Mouse (Mus musculus): ENCODE measurements around the gene Nars2. TPM values are rescaled to one million over a fixed set of nuclear protein-coding genes. Genes with fewer than 3 reads are reported as not detected.
"Not testable (repeated sequence)": the region's sequence is repeated elsewhere in the genome, so short reads cannot be mapped to it uniquely, and the experiment has no call there.

The Nars2 gene
- polyA plus RNA-seq, 1 experiment from 2014 or later, result 13.4 TPM

DNA sequence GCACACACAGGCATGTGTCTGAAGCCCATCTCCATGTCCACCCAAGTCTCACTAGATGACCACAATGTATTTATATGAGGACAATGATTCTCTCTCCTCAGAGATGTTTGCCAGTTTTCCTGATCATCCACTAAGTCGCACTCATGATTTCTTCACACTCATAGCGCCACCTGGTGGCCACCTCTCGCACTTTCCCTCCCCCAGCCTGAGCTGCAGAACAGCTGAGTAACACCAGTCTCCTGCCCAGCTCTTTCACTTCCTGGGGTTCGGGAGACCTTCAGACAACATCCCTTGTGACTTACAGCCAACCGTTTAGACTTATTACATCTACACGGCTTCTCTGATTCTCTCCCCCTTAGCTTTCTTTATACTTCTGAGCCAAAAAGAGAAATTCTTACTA, 37.3 kb upstream of the Nars2 start:
- no peak overlapping the region for H3K27ac ChIP-seq
- no peak for ATAC-seq (replicated peaks; ENCODE audit: insufficient number of reproducible peaks, insufficient read depth, low FRiP score, low read depth)
- no peak overlapping the region for H3K4me3 ChIP-seq
- peaks cover 45% of the 10 kb centered on the region for H3K27me3 ChIP-seq
- WGBS, result 4% methylated on average over 6 of the region's 6 CpGs
- H3K36me3 ChIP-seq, result no peaks in the 10 kb centered on the region
- H3K9ac ChIP-seq, result no peak overlapping the region
- H3K4me2 ChIP-seq, result no peak overlapping the region
- H3K9me3 ChIP-seq (replicated peaks), result no peaks in the 10 kb centered on the region
- no peaks in the 10 kb centered on the region for H3K4me1 ChIP-seq (replicated peaks)

- Histone ChIP-seq H3K36me3 (no peaks in the 10 kb centered on the region), H3K4me1 (replicated peaks) (no peaks in the 10 kb centered on the region), H3K4me3 (no peak overlapping the region), H3K27ac (no peak overlapping the region), H3K9me3 (replicated peaks) (no peaks in the 10 kb centered on the region), H3K27me3 (peaks cover 44% of the 10 kb centered on the region), H3K9ac (no peak overlapping the region), H3K4me2 (no peak overlapping the region)
- ATAC-seq (replicated peaks; ENCODE audit: insufficient number of reproducible peaks, insufficient read depth, low FRiP score, low read depth), result no peak
- 1% methylated on average over 2 of the region's 2 CpGs for WGBS
Observed at GRCm38 (mm10) chr7:96915452-96916105, 35.7 kb upstream of the Nars2 start.

DNA sequence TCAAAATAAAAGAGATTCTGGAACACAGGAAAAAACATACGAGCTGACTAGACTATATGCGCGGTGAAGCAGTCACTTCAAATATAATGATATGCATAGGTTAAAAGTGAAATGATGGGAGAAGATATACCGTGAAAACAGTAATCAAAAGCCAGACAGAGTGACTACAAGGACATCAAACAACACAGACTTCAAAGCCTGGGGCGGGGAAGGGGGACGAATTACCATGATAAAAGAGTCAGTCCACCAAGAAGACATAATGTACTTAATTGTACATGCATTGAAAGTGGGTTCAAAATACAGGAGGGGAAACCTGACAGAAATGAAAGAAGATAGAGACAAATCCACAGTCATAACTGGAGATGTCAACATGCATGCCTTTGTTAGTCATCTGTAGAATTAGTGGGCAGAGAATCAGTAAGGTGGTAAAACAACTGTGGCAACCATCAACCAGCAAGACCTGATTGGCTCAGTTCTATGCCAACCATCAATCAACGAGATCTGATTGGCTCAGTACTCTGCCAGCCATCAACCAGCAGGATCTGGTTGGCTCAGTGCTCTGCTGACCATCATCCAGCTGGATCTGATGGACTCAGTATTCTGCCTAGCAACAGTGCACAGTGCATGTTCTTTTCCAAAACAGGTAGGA, 30.7 kb upstream of the Nars2 start:
- no peak overlapping the region for H3K9ac ChIP-seq
- H3K27me3 ChIP-seq, result peaks cover 12% of the 10 kb centered on the region
- no peak overlapping the region for H3K4me3 ChIP-seq
- no peaks in the 10 kb centered on the region for H3K4me1 ChIP-seq (replicated peaks)
- no peak overlapping the region for H3K27ac ChIP-seq
- WGBS, result 79% methylated on average over 7 of the region's 7 CpGs
- no peak for ATAC-seq (replicated peaks; ENCODE audit: insufficient number of reproducible peaks, insufficient read depth, low FRiP score, low read depth)
- no peaks in the 10 kb centered on the region for H3K36me3 ChIP-seq
- H3K9me3 ChIP-seq (replicated peaks), result no peaks in the 10 kb centered on the region
- no peak overlapping the region for H3K4me2 ChIP-seq

- no peaks in the 10 kb centered on the region for H3K27me3 ChIP-seq
- H3K9ac ChIP-seq, result no peak overlapping the region
- H3K9me3 ChIP-seq (replicated peaks), result no peaks in the 10 kb centered on the region
- 78% methylated on average over 2 of the region's 2 CpGs for WGBS
- H3K36me3 ChIP-seq, result no peaks in the 10 kb centered on the region
- no peak overlapping the region for H3K27ac ChIP-seq
- no peak for ATAC-seq (replicated peaks; ENCODE audit: insufficient number of reproducible peaks, insufficient read depth, low FRiP score, low read depth)
- H3K4me1 ChIP-seq (replicated peaks), result no peaks in the 10 kb centered on the region
- H3K4me2 ChIP-seq, result no peak overlapping the region
- H3K4me3 ChIP-seq, result no peak overlapping the region
Observed at GRCm38 (mm10) chr7:96922927-96923326, 28.4 kb upstream of the Nars2 start.

GRCm38 (mm10) chr7:96943715-96944377, 7.5 kb upstream of the Nars2 start:
- 69% methylated on average over 5 of the region's 5 CpGs for WGBS
- ATAC-seq (replicated peaks; ENCODE audit: insufficient number of reproducible peaks, insufficient read depth, low FRiP score, low read depth), result no peak
- Histone ChIP-seq H3K4me2 (no peak overlapping the region), H3K36me3 (no peaks in the 10 kb centered on the region), H3K27me3 (no peaks in the 10 kb centered on the region), H3K4me1 (replicated peaks) (no peaks in the 10 kb centered on the region), H3K4me3 (no peak overlapping the region), H3K9ac (no peak overlapping the region), H3K27ac (no peak overlapping the region), H3K9me3 (replicated peaks) (no peaks in the 10 kb centered on the region)

DNA sequence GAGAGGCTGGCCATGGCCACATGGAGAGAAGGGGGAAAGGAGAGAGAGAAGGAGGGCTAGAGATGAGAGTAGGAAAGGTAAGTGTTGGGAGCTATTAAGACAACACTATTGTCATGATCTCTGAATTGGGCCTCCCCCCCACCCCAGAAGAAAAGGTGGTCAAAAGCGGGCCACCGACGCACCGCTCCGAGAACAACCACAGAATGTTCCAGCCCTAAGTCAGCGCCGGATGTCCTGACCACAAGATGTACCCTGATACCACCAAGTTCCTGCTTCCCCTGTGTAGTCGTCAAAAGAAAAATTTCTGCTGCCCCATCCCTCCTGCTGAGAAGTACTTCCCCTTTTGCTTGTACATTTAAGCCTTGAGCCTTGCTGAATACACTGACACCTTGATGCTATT, 4.8 kb upstream of the Nars2 start:
- H3K4me3 ChIP-seq; ATAC-seq (replicated peaks; ENCODE audit: insufficient number of reproducible peaks, insufficient read depth, low FRiP score, low read depth); H3K9me3 ChIP-seq (replicated peaks); H3K4me2 ChIP-seq; H3K27me3 ChIP-seq; H3K9ac ChIP-seq; H3K36me3 ChIP-seq; H3K27ac ChIP-seq; H3K4me1 ChIP-seq (replicated peaks): not testable (repeated sequence)
- 91% methylated on average over 8 of the region's 8 CpGs for WGBS

DNA sequence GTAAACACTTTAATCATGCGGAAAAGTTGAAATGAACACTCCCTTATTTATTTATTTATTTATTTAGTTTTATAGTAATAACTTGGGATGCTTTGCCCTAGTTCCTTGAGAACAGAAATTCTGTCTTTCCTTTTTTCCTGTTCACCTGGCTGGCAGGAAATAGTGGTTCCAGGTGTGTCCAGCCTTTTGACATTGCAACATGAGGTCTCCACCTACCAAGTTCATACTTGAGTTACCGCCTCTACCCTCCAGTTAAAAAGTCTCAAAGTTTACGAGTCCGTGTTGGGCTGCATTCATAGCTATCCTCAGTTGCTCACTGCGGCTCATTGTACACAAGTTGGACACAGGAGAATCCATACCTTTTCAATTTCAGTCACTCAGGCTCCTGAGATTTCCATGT, 789 bp downstream of the Nars2 start:
- Histone ChIP-seq H3K4me3 (peak overlapping the region; percentile 89), H3K4me1 (replicated peaks) (peaks cover 10% of the 10 kb centered on the region), H3K9me3 (replicated peaks) (no peaks in the 10 kb centered on the region), H3K9ac (peak overlapping the region; percentile 84), H3K27ac (peak overlapping the region; percentile 92), H3K36me3 (peaks cover 3% of the 10 kb centered on the region), H3K27me3 (no peaks in the 10 kb centered on the region), H3K4me2 (peak overlapping the region; percentile 86)
- ATAC-seq (replicated peaks; ENCODE audit: insufficient number of reproducible peaks, insufficient read depth, low FRiP score, low read depth), result no peak
- 31% methylated on average over 5 of the region's 5 CpGs for WGBS

DNA sequence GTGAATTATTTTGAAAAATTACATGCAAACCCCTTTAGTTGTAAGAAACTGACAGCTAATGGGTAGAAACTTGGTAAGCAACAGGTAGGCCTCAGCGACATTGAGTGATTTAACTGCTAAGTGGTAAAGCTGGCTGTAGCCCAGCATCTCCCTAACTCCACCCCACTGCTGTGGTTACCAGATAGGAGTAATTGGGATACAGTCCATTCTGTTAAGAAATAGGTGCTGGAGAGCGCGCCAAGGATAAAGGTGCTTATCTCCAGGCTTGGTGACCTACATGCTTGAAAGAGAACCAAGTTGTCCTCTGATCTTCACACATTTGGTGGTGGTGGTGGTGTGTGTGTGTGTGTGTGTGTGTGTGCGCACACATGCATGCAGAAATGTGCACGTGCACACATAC, 7.9 kb downstream of the Nars2 start:
- Histone ChIP-seq H3K36me3 (peaks cover 28% of the 10 kb centered on the region), H3K27me3 (no peaks in the 10 kb centered on the region), H3K9ac (no peak overlapping the region), H3K4me1 (replicated peaks) (no peaks in the 10 kb centered on the region), H3K27ac (no peak overlapping the region), H3K4me3 (no peak overlapping the region), H3K4me2 (no peak overlapping the region), H3K9me3 (replicated peaks) (no peaks in the 10 kb centered on the region)
- 89% methylated on average over 5 of the region's 5 CpGs for WGBS
- no peak for ATAC-seq (replicated peaks; ENCODE audit: insufficient number of reproducible peaks, insufficient read depth, low FRiP score, low read depth)

- no peak for ATAC-seq (replicated peaks; ENCODE audit: insufficient number of reproducible peaks, insufficient read depth, low FRiP score, low read depth)
- 55% methylated on average over 3 of the region's 3 CpGs for WGBS
Observed at GRCm38 (mm10) chr7:96967188-96967587, 15.9 kb downstream of the Nars2 start.

DNA sequence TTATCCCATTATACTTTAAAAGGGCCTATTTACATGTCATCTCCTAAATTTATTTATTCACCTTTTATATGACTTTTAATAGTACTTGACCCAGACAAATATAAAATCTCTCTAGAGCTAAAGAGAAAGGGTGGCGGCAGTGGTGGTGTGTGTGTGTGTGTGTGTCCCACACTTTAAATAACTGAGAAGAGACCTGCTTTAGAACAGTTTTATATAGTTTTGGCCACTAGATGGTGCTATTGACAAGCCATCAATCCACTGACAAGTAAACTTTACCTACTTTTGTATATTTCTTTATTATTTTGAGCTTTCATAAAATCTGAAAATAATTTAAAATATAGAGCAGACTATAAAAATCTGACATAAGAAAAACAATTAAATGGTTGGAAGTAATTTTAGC, 19.1 kb downstream of the Nars2 start:
- 11% methylated on average over 1 of the region's 1 CpGs for WGBS
- no peak for ATAC-seq (replicated peaks; ENCODE audit: insufficient number of reproducible peaks, insufficient read depth, low FRiP score, low read depth)
- Histone ChIP-seq H3K36me3 (no peaks in the 10 kb centered on the region), H3K4me1 (replicated peaks) (peaks cover 8% of the 10 kb centered on the region; the same call in 1 of the 2 replicates), H3K27ac (no peak overlapping the region), H3K4me3 (no peak overlapping the region), H3K9ac (no peak overlapping the region), H3K9me3 (replicated peaks) (no peaks in the 10 kb centered on the region), H3K27me3 (no peaks in the 10 kb centered on the region), H3K4me2 (no peak overlapping the region)

More at GRCm38 (mm10) chr7:96967188-96967587, 15.9 kb downstream of the Nars2 start:
- Histone ChIP-seq H3K9me3 (replicated peaks) (no peaks in the 10 kb centered on the region), H3K27ac (no peak overlapping the region), H3K9ac (no peak overlapping the region), H3K4me2 (no peak overlapping the region), H3K4me1 (replicated peaks) (peaks cover 8% of the 10 kb centered on the region; the same call in 1 of the 2 replicates), H3K27me3 (no peaks in the 10 kb centered on the region), H3K4me3 (no peak overlapping the region), H3K36me3 (no peaks in the 10 kb centered on the region)

DNA sequence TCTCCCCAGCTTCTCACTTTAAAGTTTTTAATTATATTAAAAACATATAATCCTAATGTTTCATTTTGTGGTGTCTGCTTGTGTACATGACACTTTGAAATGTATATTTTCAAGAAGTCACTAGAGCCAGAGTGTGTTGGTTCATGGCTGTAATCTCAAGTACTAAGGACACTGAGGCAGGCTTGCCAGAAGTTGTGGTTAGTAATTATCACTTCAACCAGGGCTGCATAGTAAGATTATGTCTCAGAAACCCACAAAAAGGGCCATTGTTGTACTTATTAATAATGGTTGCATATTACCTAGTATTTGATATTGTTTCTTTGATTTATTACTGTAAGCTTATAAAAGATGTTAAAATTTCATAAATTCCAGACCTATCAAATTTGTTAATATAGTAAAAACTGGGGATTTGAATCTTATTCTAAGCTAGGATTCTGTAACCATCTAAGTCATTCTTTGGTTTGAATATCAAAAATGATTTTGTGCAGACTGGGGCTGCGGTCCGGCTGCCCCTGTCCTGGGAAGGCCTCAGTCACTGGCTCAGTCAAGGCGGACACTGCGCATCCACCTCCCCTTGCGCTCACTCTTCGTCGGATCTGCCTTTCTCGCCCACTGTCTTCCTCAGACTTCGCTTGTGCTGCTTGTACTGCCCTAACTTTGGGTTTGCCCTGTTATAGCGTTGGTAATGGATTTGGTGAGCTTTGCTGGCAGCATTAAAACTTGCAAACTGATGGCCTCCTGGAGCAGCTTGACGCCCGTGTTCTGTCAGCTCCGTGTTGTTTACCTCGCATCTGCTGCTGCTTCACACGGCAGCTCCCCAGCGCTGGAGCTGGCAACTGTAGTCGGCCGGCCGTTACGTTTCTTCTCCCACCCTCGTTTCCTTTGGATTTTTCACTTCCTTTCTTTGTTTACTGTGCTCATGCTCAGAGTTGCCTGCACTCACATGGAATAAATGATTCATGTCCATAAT, 20.0 kb downstream of the Nars2 start:
- peak overlapping the region; percentile 51 for H3K4me2 ChIP-seq
- H3K27ac ChIP-seq, result peak overlapping the region; percentile 42; the same call in 1 of the 2 replicates
- 69% methylated on average over 21 of the region's 21 CpGs for WGBS
- H3K9me3 ChIP-seq (replicated peaks), result no peaks in the 10 kb centered on the region
- H3K36me3 ChIP-seq, result no peaks in the 10 kb centered on the region
- H3K9ac ChIP-seq, result no peak overlapping the region
- 0 out of 2 replicates have a peak overlapping the region, but pooled peaks have one; percentile 4 for H3K4me3 ChIP-seq
- H3K4me1 ChIP-seq (replicated peaks), result peaks cover 14% of the 10 kb centered on the region
- ATAC-seq (replicated peaks; ENCODE audit: insufficient number of reproducible peaks, insufficient read depth, low FRiP score, low read depth), result no peak
- H3K27me3 ChIP-seq, result no peaks in the 10 kb centered on the region

Data from heart, embryonic 15.5 days (tissue).